Mouse (Mus musculus) kidney, postnatal 36 days (tissue): ENCODE results near the gene Pigz.

ENCODE experiments used
- DNase-seq, 2 experiments: peaks; one replicate each; pipeline ENCODE4 v3.0.0; 2021 to 2022; ENCODE audit warnings: mixed read lengths in 2 of 2

Pigz gene

DNA sequence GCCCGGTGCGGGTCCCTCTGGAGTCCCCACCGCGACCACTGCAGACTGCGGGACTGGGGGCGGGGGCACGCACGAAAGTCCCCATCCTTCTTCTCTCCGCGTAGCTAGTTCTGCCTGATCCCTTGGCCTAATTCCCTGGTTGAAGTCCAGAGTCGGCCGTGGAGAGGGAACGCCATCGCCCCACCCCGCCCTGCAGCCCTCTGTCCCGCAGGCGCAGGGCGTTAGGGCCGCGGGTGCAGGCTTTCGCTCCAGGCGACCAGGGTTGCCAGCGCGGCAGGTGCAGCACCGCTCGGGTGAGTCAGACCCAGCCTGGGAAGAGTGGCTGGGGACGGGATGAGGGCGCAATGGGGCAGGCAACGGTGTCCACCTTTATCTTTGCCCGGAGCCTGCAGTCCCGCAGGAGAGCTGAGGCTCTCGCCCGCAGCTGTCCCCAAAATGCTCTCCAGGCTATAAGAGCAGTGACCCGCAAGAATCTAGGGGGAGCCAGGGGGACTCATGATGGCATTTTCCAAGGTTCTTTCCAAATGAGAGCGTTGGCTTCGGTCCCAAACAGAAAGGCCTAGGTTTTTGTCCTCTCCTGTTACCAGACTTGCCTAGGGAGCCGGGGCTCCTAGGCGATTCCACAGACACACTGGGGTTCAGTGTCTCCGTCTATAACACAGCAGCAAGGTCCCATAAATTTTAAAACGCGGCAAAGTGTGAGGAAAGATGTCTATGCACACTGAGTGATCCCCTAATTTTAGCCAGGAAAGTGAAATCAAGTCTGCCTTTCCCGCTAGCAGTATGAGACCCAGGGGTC lies at the start of gene Pigz:
Gene Pigz, plus strand, starts transcription at position 101 of the 799 bp plus-strand sequence.
- DNase-seq, result peak; percentile 39 to 75

DNA sequence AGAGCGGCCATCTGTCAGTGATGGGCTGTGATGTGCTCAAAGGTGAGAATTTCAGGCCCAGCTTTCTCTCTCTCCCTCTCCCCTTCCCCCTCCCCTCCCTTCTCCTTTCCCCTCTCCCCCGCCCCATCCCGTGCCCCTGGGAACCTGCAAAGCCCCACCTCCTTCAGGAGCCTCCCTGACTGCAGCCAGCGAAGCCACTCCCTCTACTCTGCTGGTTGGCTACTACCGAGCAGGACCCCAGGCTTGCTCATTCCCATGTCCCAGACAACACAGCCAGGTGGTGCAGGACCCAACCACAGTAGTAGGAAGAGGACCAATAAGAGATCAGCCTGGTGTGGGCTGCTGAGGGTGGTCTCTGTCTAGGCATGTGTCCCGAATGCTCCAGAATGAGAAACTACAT lies 49.7 kb upstream of the Pigz start:
- no peak for DNase-seq

DNA sequence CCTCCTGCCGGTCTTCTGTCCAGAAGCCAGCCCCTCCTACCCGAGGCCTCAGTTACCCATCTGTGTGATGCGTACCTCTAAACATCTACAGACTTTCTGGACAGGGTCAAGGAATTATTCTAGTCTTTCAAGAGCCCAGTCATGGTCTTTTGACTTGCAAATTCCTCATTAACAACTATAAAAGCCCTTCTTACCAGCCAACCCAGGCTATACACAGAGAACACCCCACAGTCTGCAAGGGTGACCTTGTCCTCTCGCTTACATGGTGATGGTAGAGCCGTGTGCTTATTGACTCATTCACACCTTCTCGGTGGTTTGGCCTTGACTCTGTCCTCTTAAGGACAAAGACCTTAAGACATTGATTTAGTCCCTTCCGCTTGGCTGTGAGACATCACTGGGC lies 42.7 kb upstream of the Pigz start:
- DNase-seq, result no peak

DNA sequence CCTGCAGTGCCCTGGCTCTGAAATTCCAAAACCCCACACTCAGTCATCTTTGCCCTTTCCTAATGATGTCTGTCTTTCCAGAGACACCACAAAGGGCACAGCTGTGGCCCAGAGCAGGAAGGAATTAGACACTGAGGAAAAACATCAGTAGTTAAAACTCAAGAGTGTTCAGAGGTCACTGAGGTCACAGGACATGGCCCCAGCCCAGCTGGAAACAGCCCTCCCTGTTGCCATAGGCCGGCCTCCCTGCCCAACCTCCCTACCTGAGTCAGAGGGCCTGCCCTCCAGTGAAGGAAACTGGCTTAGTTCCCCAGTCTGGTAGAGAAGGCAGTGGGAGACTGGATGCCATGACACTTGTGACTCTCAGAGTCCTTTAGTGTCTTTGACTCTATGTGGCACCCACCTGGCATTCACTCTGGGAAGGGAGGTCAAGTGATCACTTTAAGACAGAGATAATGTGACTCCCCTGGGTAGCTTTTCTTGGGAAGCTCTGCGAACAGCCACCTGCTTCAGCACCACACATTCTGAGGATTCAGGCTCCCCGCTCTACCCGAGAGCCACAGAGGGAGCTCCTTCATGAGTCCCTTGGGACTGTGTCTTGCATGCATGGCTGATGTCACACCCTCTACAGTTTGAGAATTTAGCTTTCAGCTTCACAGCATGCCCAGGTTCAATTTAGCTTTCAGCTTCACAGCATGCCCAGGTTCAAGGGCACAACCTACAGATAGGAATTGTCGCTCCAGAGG lies 40.1 kb upstream of the Pigz start:
- no peak for DNase-seq

DNA sequence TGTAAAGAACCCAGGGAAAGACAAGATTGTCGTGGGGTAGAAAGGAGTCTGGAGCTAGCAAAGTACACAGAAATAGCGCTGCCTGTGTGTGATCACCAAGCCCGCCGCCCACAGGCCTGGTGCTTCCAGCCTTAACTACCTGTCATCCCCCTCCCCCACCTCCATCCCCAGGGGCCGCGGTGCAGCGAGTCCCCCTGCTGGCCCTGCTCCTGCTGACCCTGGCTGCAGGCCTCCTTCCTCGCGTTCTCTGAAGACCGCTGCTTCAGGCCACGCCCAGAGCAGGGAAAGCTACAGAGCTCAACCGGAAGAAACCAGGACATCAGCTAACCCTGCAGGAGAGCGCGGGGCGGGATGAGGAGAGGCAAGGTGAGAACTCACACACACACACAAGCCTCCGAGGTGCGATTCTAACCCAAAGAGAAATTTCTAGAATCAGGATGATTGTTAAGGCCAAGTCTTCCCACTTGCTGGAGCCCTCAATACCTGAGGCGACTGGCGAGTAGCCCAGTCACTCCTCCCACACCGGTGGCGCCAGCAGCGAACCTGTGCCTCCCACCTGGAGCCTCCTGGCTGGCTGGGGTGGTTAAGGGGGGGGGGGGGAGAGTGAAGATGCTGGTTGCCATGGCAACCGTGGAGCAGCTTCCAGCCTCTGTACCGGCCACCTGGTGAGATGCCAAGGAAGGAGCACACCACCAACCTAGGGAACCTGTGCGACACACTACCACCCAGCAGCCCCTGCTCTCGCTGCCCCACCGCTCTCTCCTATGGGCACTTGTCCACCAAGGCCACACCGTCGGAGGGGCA lies 36.5 kb upstream of the Pigz start:
- peak in 1 of 2 experiments; percentile 53 for DNase-seq

DNA sequence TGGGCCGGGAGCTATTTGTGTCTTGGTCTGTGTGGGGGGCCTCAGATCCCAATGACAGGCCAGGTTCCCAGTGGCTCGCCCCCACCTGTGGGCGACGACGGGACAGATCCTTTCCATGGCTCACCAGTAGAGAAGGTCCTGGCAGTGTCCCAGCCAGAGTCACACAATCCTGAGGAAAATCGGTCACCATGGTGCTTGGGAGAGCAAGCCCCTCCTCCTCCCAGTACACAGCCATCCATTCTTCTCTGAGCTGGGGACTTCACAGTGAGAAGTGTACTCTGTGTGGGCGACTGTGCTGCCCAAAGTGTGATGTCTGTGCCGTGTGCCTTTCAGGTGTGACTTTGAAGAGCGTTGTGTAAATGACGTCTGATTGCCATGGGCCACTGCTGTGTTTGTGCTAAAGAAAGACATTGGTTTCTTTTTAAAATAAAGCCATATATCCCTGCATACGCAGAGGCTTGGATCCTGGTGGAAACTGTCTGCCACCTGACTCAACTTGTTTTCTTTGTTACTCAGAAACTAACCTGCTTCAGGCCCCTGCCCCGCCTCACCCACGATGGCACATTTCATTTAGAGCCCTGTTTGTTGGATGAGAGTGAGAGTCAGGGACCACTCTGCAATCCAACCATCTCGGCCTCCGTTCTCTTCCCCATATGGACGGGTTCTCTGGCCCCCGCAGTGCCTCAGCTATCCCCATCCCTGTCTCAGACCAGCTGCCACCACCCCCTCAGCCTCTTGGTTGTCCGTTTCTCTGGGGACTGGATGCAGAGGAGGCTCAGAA lies 34.9 kb upstream of the Pigz start:
- DNase-seq, result no peak

DNA sequence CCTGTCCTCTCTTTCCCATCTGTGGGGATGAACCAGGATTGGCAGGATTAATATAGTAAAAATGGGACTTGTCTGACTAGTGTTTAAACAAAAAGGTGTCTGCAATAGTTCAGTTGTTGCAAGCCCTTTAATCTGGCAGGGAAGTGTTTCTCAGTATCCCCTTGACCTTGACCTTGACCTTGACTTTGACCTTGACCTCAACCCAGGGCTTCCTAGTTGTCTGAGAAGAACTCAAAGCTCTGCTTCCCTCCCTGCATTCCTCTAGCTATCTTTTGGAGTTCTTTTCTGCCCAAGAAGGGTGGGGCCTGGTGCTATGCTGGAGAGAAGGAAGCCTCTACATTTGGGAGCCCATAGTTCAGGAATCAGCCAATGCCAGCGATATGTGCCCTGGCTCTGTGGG lies 31.8 kb upstream of the Pigz start:
- DNase-seq, result no peak

DNA sequence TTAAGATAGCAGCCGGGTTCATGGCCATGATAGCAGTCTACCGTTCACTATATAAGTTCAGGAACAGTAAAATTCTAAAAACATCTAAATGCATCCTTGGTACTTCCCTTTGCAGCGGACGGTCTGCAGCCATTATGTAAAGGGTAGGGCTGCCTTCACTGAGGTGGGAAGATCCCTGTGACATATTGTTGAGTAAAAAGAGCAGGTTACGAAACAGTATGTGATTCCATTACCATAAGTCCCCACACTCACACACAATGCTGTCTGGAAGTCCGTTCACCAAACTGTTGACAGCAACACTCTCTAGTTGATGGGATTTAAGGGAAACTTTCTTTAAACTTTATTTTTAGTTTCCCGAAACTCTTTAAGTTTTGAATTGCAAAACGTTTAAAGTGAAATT lies 30.4 kb upstream of the Pigz start:
- no peak for DNase-seq

DNA sequence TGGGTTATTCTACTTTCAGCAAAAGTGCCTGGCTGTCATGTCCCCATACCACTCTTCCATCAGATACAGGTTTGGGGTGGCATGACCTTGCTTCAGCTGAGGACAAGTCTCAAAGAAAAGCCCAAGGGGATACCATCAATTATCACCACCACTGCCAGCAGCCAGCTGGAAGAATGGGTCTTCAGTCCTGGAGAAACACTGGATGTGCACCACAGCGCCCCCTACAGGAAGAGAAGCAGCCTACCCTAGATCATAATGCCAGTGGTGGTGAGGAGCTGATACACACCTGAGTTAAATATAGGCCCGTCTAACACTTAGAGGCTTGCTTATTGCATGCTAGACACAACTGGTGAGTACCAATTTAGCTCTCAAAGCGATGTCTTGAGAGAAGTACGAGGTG lies 28.3 kb upstream of the Pigz start:
- no peak for DNase-seq

DNA sequence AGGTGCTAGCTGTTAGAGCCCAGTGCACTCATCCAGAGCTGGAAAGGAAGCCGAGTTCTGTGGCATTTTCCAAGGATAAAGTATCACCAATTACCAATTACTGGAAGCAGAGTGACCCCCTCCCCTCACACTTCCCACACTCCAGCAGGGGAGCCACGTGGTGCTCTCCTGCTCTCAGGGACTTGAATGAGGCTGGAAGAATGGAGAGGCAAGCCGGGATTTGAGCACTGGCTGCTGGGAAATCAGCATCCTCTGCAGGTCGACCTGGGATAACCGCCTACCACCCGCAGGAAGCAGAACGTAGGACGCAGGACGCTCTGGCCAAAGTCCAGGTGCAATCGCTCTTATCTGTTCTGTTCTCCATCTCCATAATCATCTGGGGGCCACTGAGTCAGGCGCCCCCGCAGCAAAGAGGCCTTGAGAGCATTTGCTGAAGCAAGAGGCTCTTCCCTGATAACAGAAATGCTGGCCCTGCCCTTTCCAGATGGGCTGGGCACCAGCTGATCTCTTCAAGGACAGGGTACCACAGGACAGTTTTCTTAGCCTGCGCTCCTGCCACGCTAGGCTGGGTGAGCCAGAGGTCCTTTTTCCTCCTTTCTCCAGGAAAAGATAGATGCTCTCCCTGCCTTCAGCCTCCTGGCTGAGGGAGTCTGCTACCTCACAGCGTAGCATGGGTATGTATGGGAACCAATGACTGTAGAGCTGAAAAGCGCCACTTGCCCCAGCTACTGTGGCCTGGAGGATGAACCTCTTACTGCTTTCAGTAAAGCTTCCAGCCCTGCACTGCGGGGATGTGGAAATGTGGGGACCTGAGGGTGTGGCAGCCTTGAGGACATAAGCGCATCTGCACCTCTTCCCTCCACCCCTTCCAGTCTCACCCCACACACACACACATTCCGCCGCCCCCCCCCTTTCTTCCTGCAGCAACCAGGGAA lies 27.5 kb upstream of the Pigz start:
- no peak for DNase-seq

DNA sequence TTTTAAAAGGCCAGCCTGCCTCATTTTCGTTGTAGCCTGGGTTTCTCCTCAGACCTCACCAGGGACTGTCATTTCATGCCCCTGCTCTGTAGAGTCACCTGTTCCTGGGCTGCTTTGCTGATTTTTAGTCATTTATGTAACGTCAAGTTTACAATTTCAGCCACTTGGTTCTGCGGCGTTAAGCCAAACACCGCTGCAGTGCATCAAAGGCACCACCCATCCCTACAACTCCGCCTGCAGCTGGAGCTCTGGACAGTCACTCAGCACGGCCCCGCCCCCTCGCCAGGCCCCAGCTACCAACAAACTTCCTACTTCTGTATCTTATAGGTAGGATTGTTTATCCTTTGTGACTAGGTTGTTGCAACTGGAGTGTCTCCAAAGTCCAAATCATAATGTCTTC lies 26.8 kb upstream of the Pigz start:
- DNase-seq, result peak in 1 of 2 experiments; percentile 71

DNA sequence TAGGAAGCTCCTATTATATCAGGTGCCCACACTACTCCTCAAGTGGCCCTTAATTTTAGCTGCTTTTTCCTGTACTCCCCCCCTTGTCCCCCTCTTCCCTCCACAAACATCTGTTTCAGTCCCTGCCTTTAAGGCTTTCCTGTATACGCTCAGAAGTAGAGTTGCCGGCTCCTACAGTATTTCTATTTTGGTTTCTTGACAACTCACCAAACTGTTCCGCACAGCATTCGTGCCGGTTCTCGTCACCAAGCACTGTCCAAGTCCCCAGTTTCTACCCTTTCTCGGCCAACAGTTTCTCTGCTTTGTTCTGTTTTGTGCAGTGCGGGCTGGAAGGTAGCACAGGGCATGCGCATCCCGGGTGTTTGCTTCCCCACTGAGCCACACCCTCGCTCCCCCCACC lies 24.7 kb upstream of the Pigz start:
- no peak for DNase-seq

DNA sequence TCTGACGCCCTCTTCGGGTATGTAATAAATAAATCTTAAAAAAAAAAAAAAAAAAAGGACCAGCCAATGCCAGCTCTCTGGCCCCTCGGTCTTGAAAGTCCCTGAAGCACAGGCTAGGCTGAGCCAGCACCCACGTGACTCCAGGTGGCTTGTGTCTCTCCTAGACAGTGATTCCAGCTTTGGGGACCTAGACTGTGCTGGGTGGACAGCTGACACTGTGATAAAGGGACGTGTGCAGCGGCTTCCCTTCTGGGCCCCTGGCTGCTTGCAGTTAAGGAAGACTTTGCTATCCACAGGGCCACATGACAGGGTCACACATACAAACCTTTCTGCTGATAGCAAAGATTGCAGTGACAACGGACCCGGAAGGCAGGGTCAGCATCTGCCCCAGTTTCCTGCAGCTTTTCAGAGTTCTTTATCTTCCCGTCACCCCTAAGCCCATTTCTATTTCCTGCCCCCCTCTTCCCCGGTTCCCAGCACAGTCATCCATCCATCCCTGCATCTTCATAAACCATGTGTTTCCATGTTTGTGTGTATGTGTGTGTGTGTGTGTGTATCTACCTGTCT lies 23.3 kb upstream of the Pigz start:
- DNase-seq, result peak in 1 of 2 experiments; percentile 23

DNA sequence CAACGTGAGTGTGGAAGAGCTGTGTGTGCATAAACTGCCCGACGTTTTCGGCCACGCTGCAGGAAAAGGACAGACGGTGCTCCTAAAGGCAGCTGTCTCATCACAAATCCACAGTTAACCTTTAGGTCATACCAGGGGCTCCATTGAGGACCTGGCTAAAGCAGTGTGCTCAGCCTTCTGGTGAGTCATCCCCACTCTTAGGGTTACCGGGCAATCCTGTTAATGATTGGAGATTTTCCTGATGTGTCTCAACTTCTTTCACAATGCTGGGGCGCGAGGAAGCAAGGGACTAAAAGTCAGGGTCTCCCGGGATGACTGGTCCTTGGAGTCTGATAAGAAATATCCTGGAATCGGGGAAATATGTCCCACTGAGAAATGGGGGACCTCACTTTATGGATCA lies 15.9 kb upstream of the Pigz start:
- peak; percentile 15 to 54 for DNase-seq

DNA sequence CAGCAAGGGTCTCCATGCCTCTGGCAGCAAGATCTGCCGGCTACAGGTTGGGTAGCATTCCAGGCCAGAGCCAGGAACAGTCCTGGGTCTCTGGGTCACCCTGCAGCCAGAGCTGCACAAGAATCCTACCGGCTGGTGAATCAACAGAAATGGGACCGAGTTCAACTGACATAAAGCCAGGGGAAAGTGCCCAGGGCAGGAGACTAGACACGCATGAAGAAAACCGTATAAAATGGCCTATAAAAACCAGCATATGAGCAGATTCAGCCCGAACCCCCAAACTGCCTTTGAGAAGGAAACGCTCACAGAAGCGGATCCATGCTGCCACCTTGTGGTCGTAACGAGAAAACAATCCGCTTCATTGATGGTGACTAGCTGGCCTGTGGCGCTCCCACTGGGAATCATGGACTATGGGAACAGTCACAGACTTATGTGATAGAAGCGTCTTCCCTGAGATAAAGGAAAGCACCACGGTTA lies 15.4 kb upstream of the Pigz start:
- DNase-seq, result peak; percentile 74 to 89

DNA sequence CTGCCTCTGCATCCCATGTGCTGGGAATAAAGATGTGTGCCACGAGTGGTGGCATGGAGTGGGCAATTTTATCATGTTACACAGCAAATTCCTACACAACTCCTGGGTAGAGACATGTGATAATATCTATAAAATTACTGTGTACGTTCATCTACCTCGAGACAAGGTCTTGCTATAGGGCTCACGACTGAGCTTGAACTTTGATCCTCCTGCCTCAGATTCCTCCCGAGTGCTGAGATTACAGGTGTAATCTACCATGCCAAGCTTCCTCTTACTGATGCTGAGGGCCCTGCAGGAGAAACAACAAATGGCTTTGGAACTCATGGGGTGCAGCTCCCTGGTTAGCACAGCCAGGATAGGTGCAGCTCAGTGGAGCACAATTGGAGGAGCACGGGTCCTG lies 9.3 kb upstream of the Pigz start:
- DNase-seq, result no peak

DNA sequence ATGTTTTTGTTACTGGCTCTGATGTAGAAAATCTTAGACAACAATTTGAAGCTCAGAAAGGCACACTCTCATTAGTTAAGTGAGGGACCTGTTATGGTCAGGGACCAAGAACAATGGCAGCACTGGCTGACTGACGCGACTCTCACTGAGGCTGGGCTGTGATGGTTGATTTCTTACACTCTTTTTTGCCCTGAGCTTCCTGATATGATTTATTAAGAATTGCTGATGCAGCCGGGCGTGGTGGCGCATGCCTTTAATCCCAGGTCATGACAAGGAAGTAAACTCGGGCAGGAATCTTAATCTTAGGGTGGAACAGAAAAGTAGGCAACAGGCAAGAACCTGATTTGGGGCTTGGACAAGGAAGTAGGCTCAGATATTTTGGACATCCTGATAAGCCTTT lies 7.6 kb upstream of the Pigz start:
- no peak for DNase-seq

DNA sequence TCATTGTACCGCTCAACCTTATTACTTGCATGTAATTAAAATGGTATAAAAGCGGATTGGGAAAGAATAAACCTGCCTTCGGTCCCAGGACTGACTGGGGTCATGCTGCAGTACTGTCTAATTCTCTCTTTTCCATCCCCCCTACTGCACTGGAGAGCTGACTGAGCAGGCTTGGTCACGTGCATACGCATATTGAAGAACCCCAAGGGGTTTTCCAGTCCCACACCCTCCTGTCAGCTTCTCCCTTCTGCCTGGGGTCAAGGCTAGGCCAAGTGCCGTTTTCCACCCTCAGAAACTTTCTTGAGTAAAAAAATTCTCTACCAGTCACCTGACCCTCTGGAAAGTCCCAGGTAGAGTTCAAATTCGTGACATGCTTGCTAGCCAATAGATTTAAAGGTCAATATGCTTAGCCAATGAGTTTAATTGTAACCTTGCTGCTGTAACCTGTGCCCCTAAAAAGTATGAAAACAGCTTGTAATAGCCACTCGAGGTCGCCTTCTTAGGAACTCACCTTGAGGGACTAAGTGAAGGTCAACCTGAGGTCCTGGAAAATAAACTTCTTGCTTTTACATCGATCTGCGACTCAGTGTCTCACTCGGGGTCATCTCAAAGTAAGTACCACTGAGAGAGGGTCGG lies 7.0 kb upstream of the Pigz start:
- no peak for DNase-seq

DNA sequence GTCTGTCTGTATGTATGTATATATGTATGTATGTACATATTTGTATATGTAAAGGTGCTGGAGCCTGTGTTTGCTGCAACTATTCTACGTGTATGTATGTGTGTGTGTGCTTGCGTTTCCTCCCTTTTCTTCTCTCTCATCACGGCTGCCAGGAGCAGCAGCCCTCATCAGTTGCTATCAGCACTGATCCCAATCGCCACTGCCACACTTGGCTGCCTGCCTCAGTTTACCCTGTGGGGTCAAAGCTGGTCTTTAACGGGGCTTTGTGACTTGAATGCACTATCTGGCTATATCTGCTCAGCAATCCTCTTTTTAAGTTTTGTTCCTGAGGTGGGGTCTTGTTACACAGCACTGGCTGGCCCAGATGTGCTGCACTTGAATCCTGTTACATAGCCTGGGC lies 6.2 kb upstream of the Pigz start:
- no peak for DNase-seq

DNA sequence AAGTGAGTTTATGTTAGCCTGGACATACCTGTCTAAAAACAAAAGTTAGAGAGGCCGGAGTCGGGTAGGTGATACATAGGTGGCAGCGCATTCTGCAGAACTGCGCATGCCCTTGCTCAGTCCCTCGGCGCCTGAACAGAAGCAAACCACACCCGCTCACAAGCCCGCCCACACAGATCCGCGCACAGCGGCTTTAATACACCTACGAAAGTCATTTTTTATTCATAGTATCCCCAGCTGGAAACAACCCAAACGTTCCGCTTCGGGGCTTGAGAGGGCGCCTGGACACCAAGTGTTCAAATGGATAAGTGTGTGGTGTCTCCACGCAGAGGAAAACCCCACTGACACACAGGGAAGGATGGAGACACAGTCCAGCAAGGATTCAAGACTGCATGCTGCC lies 2.3 kb upstream of the Pigz start:
- no peak for DNase-seq

DNA sequence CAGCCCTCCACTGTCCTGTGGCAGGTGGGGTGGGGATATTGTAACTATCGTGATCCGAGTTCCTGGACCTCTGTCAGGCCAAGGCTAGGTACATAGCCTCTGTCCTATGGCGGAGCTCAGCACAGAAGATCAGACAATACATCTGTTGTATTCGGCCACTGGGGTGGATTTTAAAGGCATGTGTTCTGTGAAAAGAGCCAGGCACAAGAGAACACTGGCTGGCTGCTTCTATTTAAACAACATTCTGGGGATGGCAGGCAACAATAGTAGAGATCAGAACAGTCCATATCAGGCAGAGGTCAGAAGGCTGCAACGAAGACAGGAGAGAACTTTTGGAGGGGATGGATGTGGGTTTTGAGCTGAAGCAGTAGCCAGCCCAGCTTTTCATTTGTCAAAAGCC lies 1.4 kb upstream of the Pigz start:
- no peak for DNase-seq
